Mouse (Mus musculus) forebrain, embryonic 16.5 days (tissue): ENCODE results near the gene Tiam2. TPM values are rescaled to one million over a fixed set of nuclear protein-coding genes. Genes with fewer than 3 reads are reported as not detected.
A peak's percentile ranks its signal among the peaks of the same experiment; 100 is the strongest.

Experiments
- ATAC-seq: fragments of 200-750 bp; cut with Nextera tagmentation; 2 replicates; pipeline ENCODE4 v1.8.0; 2017; ENCODE audit warnings: mild to moderate bottlenecking, moderate library complexity
- H3K27ac ChIP-seq: fragments of 300-500 bp; sonication (generic); 2 replicates; pipeline ENCODE4 v1.5.1; 2014; ENCODE audit warnings: low read length, control low read depth
- H3K27me3 ChIP-seq: fragments of 300-500 bp; sonication (generic); replicated peaks from 2 replicates; pipeline ENCODE4 v1.6.1; 2014; ENCODE audit warnings: low read length; ENCODE audit not compliant: control insufficient read depth, insufficient read depth
- H3K36me3 ChIP-seq: fragments of 300-500 bp; sonication (generic); 2 replicates; pipeline ENCODE4 v1.6.1; 2014; ENCODE audit not compliant: control insufficient read depth, insufficient read depth
- H3K4me1 ChIP-seq: fragments of 300-500 bp; sonication (generic); replicated peaks from 2 replicates; pipeline ENCODE4 v1.6.1; 2014; ENCODE audit warnings: low read length; ENCODE audit not compliant: control insufficient read depth, insufficient read depth
- H3K4me2 ChIP-seq: fragments of 300-500 bp; sonication (generic); 2 replicates; pipeline ENCODE4 v1.6.1; 2014; ENCODE audit warnings: mild to moderate bottlenecking, low read length, control low read depth
- H3K4me3 ChIP-seq: fragments of 300-500 bp; sonication (generic); replicated peaks from 2 replicates; pipeline ENCODE4 v1.5.1; 2014; ENCODE audit warnings: mild to moderate bottlenecking, low read length, control low read depth
- H3K9ac ChIP-seq: fragments of 300-500 bp; sonication (generic); replicated peaks from 2 replicates; pipeline ENCODE4 v1.6.1; 2014; ENCODE audit warnings: low read depth, low read length, control low read depth
- H3K9me3 ChIP-seq: fragments of 300-500 bp; sonication (generic); 2 replicates; pipeline ENCODE4 v1.6.1; 2016; ENCODE audit warnings: low read length; ENCODE audit not compliant: control insufficient read depth
- WGBS: fragments of 180-500 bp; shearing (Covaris S2); extraction: QIAGEN DNeasy Blood & Tissue Kit; methylation state at CpG from one replicate; pipeline ENCODE4 v1.1.7; 2014; 5-methylcytosine and 5-hydroxymethylcytosine counted together
- polyA plus RNA-seq: library from polyadenylated mRNA; unstranded; fragments of >200 nt; fragmentation: Nextera tagmentation; extraction: Ambion mirVana; gene quantifications from 2 replicates; pipeline ENCODE4 v1.2.1, GENCODE M21; 2015

Tiam2 gene
- polyA plus RNA-seq, 1 experiment from 2014 or later, result 137 TPM

GRCm38 (mm10) chr17:3336887-3337524, 10.6 kb downstream of the Tiam2 start:
- WGBS, result 54% methylated on average over 7 of the region's 7 CpGs
- Histone ChIP-seq H3K4me1 (peaks cover 54% of the 10 kb centered on the region), H3K36me3 (no peaks in the 10 kb centered on the region), H3K4me3 (no peak overlapping the region), H3K27ac (peak overlapping the region; percentile 61), H3K9me3 (no peaks in the 10 kb centered on the region), H3K4me2 (0 out of 2 replicates have a peak overlapping the region, but pooled peaks have one; percentile 12), H3K9ac (no peak overlapping the region), H3K27me3 (no peaks in the 10 kb centered on the region)
- peak; percentile 66 for ATAC-seq

- Histone ChIP-seq H3K9ac (no peak overlapping the region), H3K9me3 (no peaks in the 10 kb centered on the region), H3K4me1 (peaks cover 52% of the 10 kb centered on the region), H3K4me3 (no peak overlapping the region), H3K4me2 (0 out of 2 replicates have a peak overlapping the region, but pooled peaks have one; percentile 12), H3K36me3 (no peaks in the 10 kb centered on the region), H3K27ac (peak overlapping the region; percentile 61), H3K27me3 (no peaks in the 10 kb centered on the region)
- no peak for ATAC-seq
- WGBS, result 57% methylated on average over 4 of the region's 4 CpGs
Measured at GRCm38 (mm10) chr17:3337525-3337888, 11.1 kb downstream of the Tiam2 start.

GRCm38 (mm10) chr17:3338821-3339220, 12.4 kb downstream of the Tiam2 start:
- H3K9ac ChIP-seq, result no peak overlapping the region
- WGBS, result 43% methylated on average over 7 of the region's 7 CpGs
- H3K36me3 ChIP-seq, result no peaks in the 10 kb centered on the region
- H3K4me3 ChIP-seq, result no peak overlapping the region
- peak overlapping the region; percentile 68 for H3K27ac ChIP-seq
- H3K4me2 ChIP-seq, result peak overlapping the region; percentile 18; the same call in 1 of the 2 replicates
- H3K4me1 ChIP-seq, result peaks cover 48% of the 10 kb centered on the region
- peak; percentile 91 for ATAC-seq
- no peaks in the 10 kb centered on the region for H3K9me3 ChIP-seq
- no peaks in the 10 kb centered on the region for H3K27me3 ChIP-seq

- H3K36me3 ChIP-seq, result no peaks in the 10 kb centered on the region
- H3K4me2 ChIP-seq, result peak overlapping the region; percentile 13; the same call in 1 of the 2 replicates
- 0 out of 2 replicates have a peak, but pooled peaks have one; percentile 7 for ATAC-seq
- 25% methylated on average over 7 of the region's 7 CpGs for WGBS
- H3K27ac ChIP-seq, result peak overlapping the region; percentile 65
- no peak overlapping the region for H3K4me3 ChIP-seq
- H3K9ac ChIP-seq, result peak overlapping the region; percentile 33; the same call in 1 of the 2 replicates
- H3K27me3 ChIP-seq, result no peaks in the 10 kb centered on the region
- H3K9me3 ChIP-seq, result no peaks in the 10 kb centered on the region
- peaks cover 40% of the 10 kb centered on the region for H3K4me1 ChIP-seq
Measured at GRCm38 (mm10) chr17:3344872-3345271, 18.5 kb downstream of the Tiam2 start.

GRCm38 (mm10) chr17:3345276-3345885, 19.0 kb downstream of the Tiam2 start:
- Histone ChIP-seq H3K4me1 (peaks cover 41% of the 10 kb centered on the region), H3K9ac (peak overlapping the region; percentile 33; the same call in 1 of the 2 replicates), H3K36me3 (no peaks in the 10 kb centered on the region), H3K4me2 (peak overlapping the region; percentile 13), H3K4me3 (no peak overlapping the region), H3K9me3 (no peaks in the 10 kb centered on the region), H3K27ac (peak overlapping the region; percentile 65), H3K27me3 (no peaks in the 10 kb centered on the region)
- ATAC-seq, result 0 out of 2 replicates have a peak, but pooled peaks have one; percentile 16
- WGBS, result 51% methylated on average over 12 of the region's 12 CpGs

GRCm38 (mm10) chr17:3347800-3348199, 21.4 kb downstream of the Tiam2 start:
- 67% methylated on average over 2 of the region's 2 CpGs for WGBS
- no peak overlapping the region for H3K27ac ChIP-seq
- H3K9me3 ChIP-seq, result no peaks in the 10 kb centered on the region
- H3K36me3 ChIP-seq, result no peaks in the 10 kb centered on the region
- peaks cover 41% of the 10 kb centered on the region for H3K4me1 ChIP-seq
- H3K4me2 ChIP-seq, result no peak overlapping the region
- ATAC-seq, result no peak
- no peak overlapping the region for H3K9ac ChIP-seq
- H3K27me3 ChIP-seq, result no peaks in the 10 kb centered on the region
- no peak overlapping the region for H3K4me3 ChIP-seq

GRCm38 (mm10) chr17:3349331-3349730, 23.0 kb downstream of the Tiam2 start:
- Histone ChIP-seq H3K36me3 (no peaks in the 10 kb centered on the region), H3K27ac (no peak overlapping the region), H3K4me2 (no peak overlapping the region), H3K27me3 (no peaks in the 10 kb centered on the region), H3K9ac (no peak overlapping the region), H3K9me3 (no peaks in the 10 kb centered on the region), H3K4me1 (peaks cover 38% of the 10 kb centered on the region), H3K4me3 (no peak overlapping the region)
- no peak for ATAC-seq
- 87% methylated on average over 5 of the region's 5 CpGs for WGBS

GRCm38 (mm10) chr17:3349939-3350338, 23.6 kb downstream of the Tiam2 start:
- Histone ChIP-seq H3K27me3 (no peaks in the 10 kb centered on the region), H3K4me2 (no peak overlapping the region), H3K36me3 (no peaks in the 10 kb centered on the region), H3K27ac (peak overlapping the region; percentile 73), H3K9me3 (no peaks in the 10 kb centered on the region), H3K9ac (no peak overlapping the region), H3K4me1 (peaks cover 33% of the 10 kb centered on the region), H3K4me3 (no peak overlapping the region)
- WGBS, result 63% methylated on average over 12 of the region's 12 CpGs
- ATAC-seq, result no peak

- H3K36me3 ChIP-seq, result no peaks in the 10 kb centered on the region
- H3K4me1 ChIP-seq, result peaks cover 29% of the 10 kb centered on the region
- peak overlapping the region; percentile 73 for H3K27ac ChIP-seq
- no peaks in the 10 kb centered on the region for H3K27me3 ChIP-seq
- no peak overlapping the region for H3K9ac ChIP-seq
- WGBS, result 70% methylated on average over 4 of the region's 4 CpGs
- H3K4me2 ChIP-seq, result no peak overlapping the region
- no peak overlapping the region for H3K4me3 ChIP-seq
- H3K9me3 ChIP-seq, result no peaks in the 10 kb centered on the region
- ATAC-seq, result peak; percentile 65
Measured at GRCm38 (mm10) chr17:3350405-3350804, 24.0 kb downstream of the Tiam2 start.
